Mouse (Mus musculus) liver (tissue): ENCODE data around the gene D930007J09Rik.

Experiments
- DNase-seq: peaks from one replicate; pipeline ENCODE4 v3.0.0-alpha.2; 2020; ENCODE audit warnings: mixed read lengths

Gene D930007J09Rik

GRCm38 (mm10) chr13:32802259-32803081, at the start of gene D930007J09Rik:
Gene D930007J09Rik (minus strand): TSS chr13:32802849.
- DNase-seq = peak; percentile 60

GRCm38 (mm10) chr13:32851967-32852366, 49.3 kb upstream of the D930007J09Rik start:
- peak; percentile 46 for DNase-seq

- DNase-seq = peak; percentile 39
These were observed 48.2 kb upstream of the D930007J09Rik start, which contains the start of gene Serpinb1a for GRCm38 (mm10) chr13:32850668-32851404. Gene Serpinb1a (minus strand): TSS chr13:32851185.

GRCm38 (mm10) chr13:32850156-32850555, 47.5 kb upstream of the D930007J09Rik start:
- no peak for DNase-seq

GRCm38 (mm10) chr13:32849531-32850123, 47.0 kb upstream of the D930007J09Rik start:
- DNase-seq = no peak

GRCm38 (mm10) chr13:32849092-32849491, 46.4 kb upstream of the D930007J09Rik start:
- no peak for DNase-seq

GRCm38 (mm10) chr13:32846221-32846620, 43.6 kb upstream of the D930007J09Rik start:
- no peak for DNase-seq

- no peak for DNase-seq
These were observed 38.7 kb upstream of the D930007J09Rik start for GRCm38 (mm10) chr13:32841349-32841748.

GRCm38 (mm10) chr13:32839314-32839713, 36.7 kb upstream of the D930007J09Rik start:
- DNase-seq = no peak

GRCm38 (mm10) chr13:32834513-32834912, 31.9 kb upstream of the D930007J09Rik start:
- DNase-seq = no peak

GRCm38 (mm10) chr13:32833237-32833636, 30.6 kb upstream of the D930007J09Rik start:
- no peak for DNase-seq

- no peak for DNase-seq
These were observed 30.1 kb upstream of the D930007J09Rik start for GRCm38 (mm10) chr13:32832776-32833175.

- DNase-seq = no peak
These were observed 29.0 kb upstream of the D930007J09Rik start for GRCm38 (mm10) chr13:32831505-32832273.

- no peak for DNase-seq
These were observed 26.2 kb upstream of the D930007J09Rik start for GRCm38 (mm10) chr13:32828886-32829285.

GRCm38 (mm10) chr13:32827951-32828350, 25.3 kb upstream of the D930007J09Rik start:
- peak; percentile 71 for DNase-seq

GRCm38 (mm10) chr13:32827111-32827822, 24.6 kb upstream of the D930007J09Rik start:
- DNase-seq = no peak

- DNase-seq = no peak
These were observed 22.9 kb upstream of the D930007J09Rik start for GRCm38 (mm10) chr13:32825546-32825945.

- DNase-seq = no peak
These were observed 22.0 kb upstream of the D930007J09Rik start for GRCm38 (mm10) chr13:32824377-32825330.

GRCm38 (mm10) chr13:32823126-32823525, 20.5 kb upstream of the D930007J09Rik start:
- no peak for DNase-seq

GRCm38 (mm10) chr13:32821671-32822070, 19.0 kb upstream of the D930007J09Rik start:
- DNase-seq = no peak

GRCm38 (mm10) chr13:32819926-32820325, 17.3 kb upstream of the D930007J09Rik start:
- DNase-seq = no peak
